Mouse (Mus musculus): ENCODE data around the gene Mrpl11.

- TF ChIP-seq CTCF (IDR thresholded peaks at IDR 0.05; ENCODE audit: low read depth) (peak; percentile 43), EP300 (IDR thresholded peaks at IDR 0.05; ENCODE audit: low read depth) (no peak)
These were observed 6.3 kb downstream of the Mrpl11 start for GRCm38 (mm10) chr19:4968236-4968635.
